Mouse (Mus musculus) thymus, adult 2 months (tissue): ENCODE results near the gene Dab1.

ENCODE experiments used
- CTCF ChIP-seq: fragments of 200-500 bp; IDR thresholded peaks from 2 replicates; pipeline ENCODE4 v1.5.1; 2012; ENCODE audit warnings: mild to moderate bottlenecking, control low read depth, low read length, moderate library complexity, borderline replicate concordance; ENCODE audit not compliant: control insufficient read depth, poor library complexity, insufficient read depth; ENCODE audit errors: extremely low read depth
- POLR2A ChIP-seq: fragments of 200-500 bp; IDR thresholded peaks from 2 replicates; pipeline ENCODE4 v1.6.1; 2012; ENCODE audit warnings: mild to moderate bottlenecking, low read length, control low read depth, moderate library complexity; ENCODE audit not compliant: control insufficient read depth, poor library complexity, insufficient read depth; ENCODE audit errors: extremely low read depth

- TF ChIP-seq CTCF = no peak
- TF ChIP-seq POLR2A = no peak
Measured at GRCm38 (mm10) chr4:104077771-104078170, 458.6 kb downstream of the Dab1 start.
